Mouse (Mus musculus) neural tube, embryonic 13.5 days (tissue): ENCODE results near the gene Prrc2a. TPM values are rescaled to one million over a fixed set of nuclear protein-coding genes. Genes with fewer than 3 reads are reported as not detected.
A peak's percentile ranks its signal among the peaks of the same experiment; 100 is the strongest.

ENCODE experiments used
- ATAC-seq: fragments of 200-750 bp; cut with Nextera tagmentation; 2 replicates; pipeline ENCODE4 v1.8.0; 2017; ENCODE audit warnings: low read depth, mild to moderate bottlenecking, moderate TSS enrichment, moderate library complexity
- H3K27ac ChIP-seq: fragments of 300-500 bp; sonication (generic); replicated peaks from 2 replicates; pipeline ENCODE4 v1.5.1; 2015; ENCODE audit warnings: moderate library complexity, mild to moderate bottlenecking, inconsistent platforms
- H3K27me3 ChIP-seq: fragments of 300-500 bp; sonication (generic); 2 replicates; pipeline ENCODE4 v1.6.1; 2015; ENCODE audit warnings: mild to moderate bottlenecking, inconsistent platforms
- H3K36me3 ChIP-seq: fragments of 300-500 bp; sonication (generic); 2 replicates; pipeline ENCODE4 v1.6.1; 2015; ENCODE audit warnings: mild to moderate bottlenecking, inconsistent platforms
- H3K4me1 ChIP-seq: fragments of 300-500 bp; sonication (generic); replicated peaks from 2 replicates; pipeline ENCODE4 v1.6.1; 2015; ENCODE audit warnings: inconsistent platforms
- H3K4me2 ChIP-seq: fragments of 300-500 bp; sonication (generic); 2 replicates; pipeline ENCODE4 v1.6.1; 2015; ENCODE audit warnings: inconsistent platforms, mild to moderate bottlenecking, moderate library complexity
- H3K4me3 ChIP-seq: fragments of 300-500 bp; sonication (generic); 2 replicates; pipeline ENCODE4 v1.5.1; 2015; ENCODE audit warnings: mild to moderate bottlenecking, inconsistent platforms
- H3K9ac ChIP-seq: fragments of 300-500 bp; sonication (generic); 2 replicates; pipeline ENCODE4 v1.6.1; 2015; ENCODE audit warnings: moderate library complexity, mild to moderate bottlenecking, inconsistent platforms
- H3K9me3 ChIP-seq: fragments of 300-500 bp; sonication (generic); 2 replicates; pipeline ENCODE4 v1.6.1; 2016; ENCODE audit warnings: inconsistent platforms
- WGBS: fragments of 180-500 bp; shearing (Covaris S2); methylation state at CpG from one replicate; pipeline ENCODE4 v1.1.7; 2015; 5-methylcytosine and 5-hydroxymethylcytosine counted together
- polyA plus RNA-seq: library from polyadenylated mRNA; unstranded; fragments of >200 nt; fragmentation: Nextera tagmentation; extraction: Ambion mirVana; gene quantifications from 2 replicates; pipeline ENCODE4 v1.2.1, GENCODE M21; 2015

Prrc2a gene
- polyA plus RNA-seq, result 178 and 185 TPM in 2 replicates

- no peaks in the 10 kb centered on the region for H3K27me3 ChIP-seq
- peak within 1 kb of the TSS; percentile 100 for H3K4me2 ChIP-seq
- H3K4me3 ChIP-seq, result peak within 1 kb of the TSS; percentile 99
- H3K9ac ChIP-seq, result peak within 1 kb of the TSS; percentile 100
- peaks cover 27% of the 10 kb centered on the region for H3K36me3 ChIP-seq
- H3K4me1 ChIP-seq, result peaks cover 43% of the 10 kb centered on the region
- H3K27ac ChIP-seq, result peak within 1 kb of the TSS; percentile 98
- ATAC-seq, result peak; percentile 96
- under 1% methylated on average over 83 of the region's 89 CpGs for WGBS
- no peaks in the 10 kb centered on the region for H3K9me3 ChIP-seq
Observed at GRCm38 (mm10) chr17:35164568-35165450, at the start of gene Prrc2a. Gene Prrc2a (minus strand): TSS chr17:35164897.

- ATAC-seq, result no peak
- H3K9ac ChIP-seq, result no peak overlapping the region
- no peaks in the 10 kb centered on the region for H3K4me1 ChIP-seq
- no peak overlapping the region for H3K4me2 ChIP-seq
- H3K27ac ChIP-seq, result no peak overlapping the region
- H3K36me3 ChIP-seq, result no peaks in the 10 kb centered on the region
- no peaks in the 10 kb centered on the region for H3K9me3 ChIP-seq
- WGBS, result 92% methylated on average over 5 of the region's 5 CpGs
- no peaks in the 10 kb centered on the region for H3K27me3 ChIP-seq
- no peak overlapping the region for H3K4me3 ChIP-seq
Observed at GRCm38 (mm10) chr17:35213071-35213470, 48.4 kb upstream of the Prrc2a start.

- H3K36me3 ChIP-seq, result no peaks in the 10 kb centered on the region
- H3K9ac ChIP-seq, result no peak overlapping the region
- H3K9me3 ChIP-seq, result no peaks in the 10 kb centered on the region
- H3K4me2 ChIP-seq, result no peak overlapping the region
- ATAC-seq, result no peak
- no peaks in the 10 kb centered on the region for H3K27me3 ChIP-seq
- no peak overlapping the region for H3K4me3 ChIP-seq
- no peaks in the 10 kb centered on the region for H3K4me1 ChIP-seq
- H3K27ac ChIP-seq, result no peak overlapping the region
- WGBS, result 76% methylated on average over 3 of the region's 3 CpGs
Observed at GRCm38 (mm10) chr17:35210593-35210992, 45.9 kb upstream of the Prrc2a start.

GRCm38 (mm10) chr17:35209785-35210535, 45.3 kb upstream of the Prrc2a start:
- H3K9me3 ChIP-seq, result no peaks in the 10 kb centered on the region
- no peak overlapping the region for H3K4me3 ChIP-seq
- H3K9ac ChIP-seq, result no peak overlapping the region
- peaks cover 6% of the 10 kb centered on the region; the same call in 1 of the 2 replicates for H3K27me3 ChIP-seq
- H3K4me2 ChIP-seq, result no peak overlapping the region
- no peak for ATAC-seq
- H3K4me1 ChIP-seq, result no peaks in the 10 kb centered on the region
- H3K27ac ChIP-seq, result no peak overlapping the region
- H3K36me3 ChIP-seq, result no peaks in the 10 kb centered on the region
- 79% methylated on average over 12 of the region's 12 CpGs for WGBS

- H3K36me3 ChIP-seq, result no peaks in the 10 kb centered on the region
- 60% methylated on average over 10 of the region's 10 CpGs for WGBS
- no peaks in the 10 kb centered on the region for H3K9me3 ChIP-seq
- no peak for ATAC-seq
- H3K27ac ChIP-seq, result no peak overlapping the region
- H3K4me1 ChIP-seq, result no peaks in the 10 kb centered on the region
- no peak overlapping the region for H3K4me3 ChIP-seq
- H3K9ac ChIP-seq, result peak overlapping the region; percentile 14; the same call in 1 of the 2 replicates
- peaks cover 45% of the 10 kb centered on the region for H3K27me3 ChIP-seq
- no peak overlapping the region for H3K4me2 ChIP-seq
Observed at GRCm38 (mm10) chr17:35205380-35205769, 40.7 kb upstream of the Prrc2a start.

- Histone ChIP-seq H3K4me1 (no peaks in the 10 kb centered on the region), H3K4me2 (no peak within 1 kb of the TSS), H3K9ac (peak within 1 kb of the TSS; percentile 31; the same call in 1 of the 2 replicates), H3K27me3 (peaks cover 51% of the 10 kb centered on the region), H3K36me3 (no peaks in the 10 kb centered on the region), H3K9me3 (no peaks in the 10 kb centered on the region), H3K4me3 (no peak within 1 kb of the TSS), H3K27ac (no peak within 1 kb of the TSS)
- no peak for ATAC-seq
- 32% methylated on average over 20 of the region's 20 CpGs for WGBS
Observed at GRCm38 (mm10) chr17:35204494-35205379, 40.0 kb upstream of the Prrc2a start, which contains the start of gene Lta. Gene Lta (minus strand): TSS chr17:35205351.

GRCm38 (mm10) chr17:35202442-35202841, 37.7 kb upstream of the Prrc2a start:
- Histone ChIP-seq H3K4me3 (no peak overlapping the region), H3K4me1 (no peaks in the 10 kb centered on the region), H3K27me3 (peaks cover 67% of the 10 kb centered on the region), H3K9me3 (no peaks in the 10 kb centered on the region), H3K9ac (no peak overlapping the region), H3K27ac (no peak overlapping the region), H3K4me2 (no peak overlapping the region), H3K36me3 (no peaks in the 10 kb centered on the region)
- ATAC-seq, result no peak
- whole genome bisulfite sequencing, result 81% methylated on average over 4 of the region's 4 CpGs

- Histone ChIP-seq H3K36me3 (no peaks in the 10 kb centered on the region), H3K4me2 (no peak within 1 kb of the TSS), H3K4me3 (no peak within 1 kb of the TSS), H3K9ac (no peak within 1 kb of the TSS), H3K27me3 (peaks cover 72% of the 10 kb centered on the region), H3K4me1 (no peaks in the 10 kb centered on the region), H3K9me3 (no peaks in the 10 kb centered on the region), H3K27ac (no peak within 1 kb of the TSS)
- WGBS, result 31% methylated on average over 13 of the region's 13 CpGs
- no peak for ATAC-seq
Observed at GRCm38 (mm10) chr17:35201787-35202186, 37.1 kb upstream of the Prrc2a start, which contains the start of gene Tnf. Gene Tnf (minus strand): TSS chr17:35202007.

- H3K9ac ChIP-seq, result no peak overlapping the region
Observed at GRCm38 (mm10) chr17:35201128-35201527, 36.4 kb upstream of the Prrc2a start.

GRCm38 (mm10) chr17:35200398-35200797, 35.7 kb upstream of the Prrc2a start:
- no peak for ATAC-seq
- Histone ChIP-seq H3K9ac (no peak overlapping the region), H3K36me3 (no peaks in the 10 kb centered on the region), H3K27me3 (peaks cover 85% of the 10 kb centered on the region), H3K4me3 (no peak overlapping the region), H3K4me2 (no peak overlapping the region), H3K4me1 (peaks cover 9% of the 10 kb centered on the region), H3K27ac (no peak overlapping the region), H3K9me3 (no peaks in the 10 kb centered on the region)
- 91% methylated on average over 11 of the region's 11 CpGs for WGBS

More at GRCm38 (mm10) chr17:35201128-35201527, 36.4 kb upstream of the Prrc2a start:
- peaks cover 79% of the 10 kb centered on the region for H3K27me3 ChIP-seq
- no peak for ATAC-seq
- peaks cover 2% of the 10 kb centered on the region for H3K4me1 ChIP-seq
- no peaks in the 10 kb centered on the region for H3K9me3 ChIP-seq
- H3K27ac ChIP-seq, result no peak overlapping the region
- H3K4me3 ChIP-seq, result no peak overlapping the region
- no peaks in the 10 kb centered on the region for H3K36me3 ChIP-seq
- no peak overlapping the region for H3K4me2 ChIP-seq
- 71% methylated on average over 11 of the region's 11 CpGs for WGBS

GRCm38 (mm10) chr17:35198946-35199345, 34.2 kb upstream of the Prrc2a start:
- Histone ChIP-seq H3K27me3 (peaks cover 86% of the 10 kb centered on the region), H3K4me1 (peaks cover 19% of the 10 kb centered on the region), H3K4me2 (no peak overlapping the region), H3K4me3 (no peak overlapping the region), H3K9ac (no peak overlapping the region), H3K36me3 (no peaks in the 10 kb centered on the region), H3K9me3 (no peaks in the 10 kb centered on the region), H3K27ac (no peak overlapping the region)
- no peak for ATAC-seq
- WGBS, result 24% methylated on average over 8 of the region's 8 CpGs
